Mouse (Mus musculus): ENCODE measurements around the gene Banp. TPM values are rescaled to one million over a fixed set of nuclear protein-coding genes. Genes with fewer than 3 reads are reported as not detected.

Banp gene
- total RNA-seq, 1 experiment = 53.8 TPM

DNA sequence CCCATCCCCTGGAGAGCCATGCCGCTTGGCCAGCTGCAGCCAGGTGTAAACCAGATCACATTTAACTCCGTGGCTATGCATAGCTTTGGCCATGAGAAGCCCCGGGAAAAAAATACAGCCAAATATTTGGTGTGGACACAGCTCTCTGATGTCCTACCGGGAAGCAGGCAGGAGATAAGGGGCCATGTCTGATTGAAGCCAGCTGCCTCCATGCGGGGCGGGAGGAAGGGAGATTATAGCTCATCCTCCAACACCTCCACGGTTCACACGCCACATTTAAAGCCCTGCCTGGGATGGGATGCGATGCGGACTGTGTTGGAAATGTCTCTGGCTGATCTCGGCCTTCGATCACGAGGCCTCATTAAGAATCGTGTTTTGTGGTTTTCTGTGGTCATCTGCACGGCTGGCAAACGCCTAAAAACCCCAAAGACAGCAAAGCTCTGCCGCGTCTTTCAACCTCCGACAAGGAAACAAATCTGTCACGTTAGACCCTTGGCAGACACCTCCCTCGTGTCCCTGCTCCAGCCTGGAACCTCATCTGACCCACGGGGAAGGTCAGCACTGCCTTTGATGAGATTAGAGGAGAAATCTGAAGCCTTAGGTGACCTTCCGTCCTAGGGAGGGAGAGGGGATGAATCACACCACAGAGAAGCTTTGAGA is 126.8 kb downstream of the Banp start:
- Histone ChIP-seq H3K36me3 (ENCODE audit: control insufficient read depth, insufficient read depth, low read length, poor library complexity, severe bottlenecking) (no peaks in the 10 kb centered on the region), H3K9ac (ENCODE audit: insufficient read depth, low read depth, low read length, poor library complexity, severe bottlenecking) (no peak overlapping the region), H3K27ac (ENCODE audit: insufficient read depth, low read depth, low read length, poor library complexity, severe bottlenecking) (no peak overlapping the region), H3K9me3 (ENCODE audit: control insufficient read depth, insufficient read depth, low read depth, low read length) (no peaks in the 10 kb centered on the region), H3K4me1 (ENCODE audit: control insufficient read depth in 2 of 2, insufficient read depth in 2 of 2, low read length in 2 of 2, poor library complexity in 1 of 2) (peaks cover 0 to 8% of the 10 kb centered on the region in 2 experiments; a peak in 1 of 4 replicates), H3K4me3 (ENCODE audit: insufficient read depth in 1 of 2, low read depth in 1 of 2, low read length in 2 of 2, poor library complexity in 1 of 2, severe bottlenecking in 1 of 2) (no peak overlapping the region)
- in situ Hi-C loops (cut with MboI; ENCODE audit: low sequenced_read_pairs in 2 of 2, unreplicated experiment in 2 of 2) = no loop called here
- TF ChIP-seq ZNF384 (IDR thresholded peaks at IDR 0.05; ENCODE audit: low read depth, low read length) (no peak), HCFC1 (IDR thresholded peaks at IDR 0.05; ENCODE audit: borderline replicate concordance, insufficient read depth, low read length) (no peak), MAFK (IDR thresholded peaks at IDR 0.05; ENCODE audit: insufficient read depth, low read depth, low read length) (no peak), ZC3H11A (IDR thresholded peaks at IDR 0.05; ENCODE audit: borderline replicate concordance, low read depth, low read length) (no peak), CHD2 (IDR thresholded peaks at IDR 0.05; ENCODE audit: low read depth, low read length) (no peak)
- no peak for DNase-seq (ENCODE audit: low read depth, low spot score)

GRCm38 (mm10) chr8:122078321-122078720 is 128.8 kb downstream of the Banp start:
- H3K27ac ChIP-seq (ENCODE audit: insufficient read depth, low read depth, low read length, poor library complexity, severe bottlenecking) = no peak overlapping the region
- no peak for DNase-seq (ENCODE audit: low read depth, low spot score)
- in situ Hi-C loops (cut with MboI; ENCODE audit: low sequenced_read_pairs in 2 of 2, unreplicated experiment in 2 of 2) = no loop called here
- no peaks in the 10 kb centered on the region for H3K9me3 ChIP-seq (ENCODE audit: control insufficient read depth, insufficient read depth, low read depth, low read length)
- TF ChIP-seq HCFC1 (IDR thresholded peaks at IDR 0.05; ENCODE audit: borderline replicate concordance, insufficient read depth, low read length) (no peak), ZNF384 (IDR thresholded peaks at IDR 0.05; ENCODE audit: low read depth, low read length) (no peak), ZC3H11A (IDR thresholded peaks at IDR 0.05; ENCODE audit: borderline replicate concordance, low read depth, low read length) (no peak), MAFK (IDR thresholded peaks at IDR 0.05; ENCODE audit: insufficient read depth, low read depth, low read length) (no peak), CHD2 (IDR thresholded peaks at IDR 0.05; ENCODE audit: low read depth, low read length) (no peak)
- H3K36me3 ChIP-seq (ENCODE audit: control insufficient read depth, insufficient read depth, low read length, poor library complexity, severe bottlenecking) = no peaks in the 10 kb centered on the region
- peaks cover 0 to 8% of the 10 kb centered on the region in 2 experiments; a peak in 1 of 4 replicates for H3K4me1 ChIP-seq (ENCODE audit: control insufficient read depth in 2 of 2, insufficient read depth in 2 of 2, low read length in 2 of 2, poor library complexity in 1 of 2)
- no peak overlapping the region for H3K4me3 ChIP-seq (ENCODE audit: insufficient read depth in 1 of 2, low read depth in 1 of 2, low read length in 2 of 2, poor library complexity in 1 of 2, severe bottlenecking in 1 of 2)
- no peak overlapping the region for H3K9ac ChIP-seq (ENCODE audit: insufficient read depth, low read depth, low read length, poor library complexity, severe bottlenecking)

Other genes with a start within 250 kb of the Banp start
- 0.76 and 1.7 TPM in 2 replicates for gene Jph3, start 220.1 kb upstream of the Banp start, total RNA-seq (2012; rRNA removed)
- 65.9 and 84.3 TPM in 2 replicates for gene Klhdc4, start 120.2 kb upstream of the Banp start, total RNA-seq (2012; rRNA removed)
- 173 and 307 TPM in 2 replicates for gene Slc7a5, start 42.1 kb upstream of the Banp start, total RNA-seq (2012; rRNA removed)
- gene Car5a, start 4.8 kb upstream of the Banp start, total RNA-seq (2012; rRNA removed) = 0.18 and 0.37 TPM in 2 replicates